Mouse (Mus musculus) stomach, embryonic 14.5 days (tissue): ENCODE results near the gene Actb. TPM values are rescaled to one million over a fixed set of nuclear protein-coding genes. Genes with fewer than 3 reads are reported as not detected.

Experiments
- ATAC-seq: fragments of 200-750 bp; cut with Nextera tagmentation; 2 replicates; pipeline ENCODE4 v1.8.0; 2017; ENCODE audit warnings: low read depth, moderate TSS enrichment; ENCODE audit not compliant: insufficient number of reproducible peaks, insufficient read depth, low FRiP score
- H3K27ac ChIP-seq: fragments of 300-500 bp; sonication (generic); 2 replicates; pipeline ENCODE4 v1.5.1; 2014; ENCODE audit warnings: mild to moderate bottlenecking, low read length, moderate library complexity, mixed read lengths
- H3K27me3 ChIP-seq: fragments of 300-500 bp; sonication (generic); 2 replicates; pipeline ENCODE4 v1.6.1; 2014; ENCODE audit warnings: low read length, control low read depth, mixed read lengths; ENCODE audit not compliant: control insufficient read depth, insufficient read depth
- H3K36me3 ChIP-seq: fragments of 300-500 bp; sonication (generic); 2 replicates; pipeline ENCODE4 v1.6.1; 2014; ENCODE audit warnings: mild to moderate bottlenecking, control low read depth, low read length, moderate library complexity, mixed read lengths; ENCODE audit not compliant: control insufficient read depth, insufficient read depth
- H3K4me1 ChIP-seq: fragments of 300-500 bp; sonication (generic); 2 replicates; pipeline ENCODE4 v1.6.1; 2014; ENCODE audit warnings: low read length, control low read depth, mixed read lengths; ENCODE audit not compliant: control insufficient read depth, insufficient read depth
- H3K4me2 ChIP-seq: fragments of 300-500 bp; sonication (generic); replicated peaks from 2 replicates; pipeline ENCODE4 v1.6.1; 2014; ENCODE audit warnings: low read depth, low read length, control low read depth
- H3K4me3 ChIP-seq: fragments of 300-500 bp; sonication (generic); 2 replicates; pipeline ENCODE4 v1.5.1; 2014; ENCODE audit warnings: low read depth, low read length, control low read depth
- H3K9ac ChIP-seq: fragments of 300-500 bp; sonication (generic); replicated peaks from 2 replicates; pipeline ENCODE4 v1.6.1; 2014; ENCODE audit warnings: low read depth, mild to moderate bottlenecking, control low read depth, low read length, moderate library complexity, mixed read lengths
- H3K9me3 ChIP-seq: fragments of 300-500 bp; sonication (generic); 2 replicates; pipeline ENCODE4 v1.6.1; 2016; ENCODE audit warnings: low read depth, low read length, control low read depth; ENCODE audit not compliant: control insufficient read depth
- WGBS: fragments of 180-500 bp; shearing (Covaris S2); extraction: QIAGEN DNeasy Blood & Tissue Kit; methylation state at CpG from one replicate; pipeline ENCODE4 v1.1.7; 2014; 5-methylcytosine and 5-hydroxymethylcytosine counted together
- polyA plus RNA-seq: library from polyadenylated mRNA; unstranded; fragments of >200 nt; fragmentation: Nextera tagmentation; extraction: Ambion mirVana; gene quantifications from 2 replicates; pipeline ENCODE4 v1.2.1, GENCODE M21; 2014

The Actb gene
- polyA plus RNA-seq, 1 experiment from 2014 or later: 17,567 TPM

DNA sequence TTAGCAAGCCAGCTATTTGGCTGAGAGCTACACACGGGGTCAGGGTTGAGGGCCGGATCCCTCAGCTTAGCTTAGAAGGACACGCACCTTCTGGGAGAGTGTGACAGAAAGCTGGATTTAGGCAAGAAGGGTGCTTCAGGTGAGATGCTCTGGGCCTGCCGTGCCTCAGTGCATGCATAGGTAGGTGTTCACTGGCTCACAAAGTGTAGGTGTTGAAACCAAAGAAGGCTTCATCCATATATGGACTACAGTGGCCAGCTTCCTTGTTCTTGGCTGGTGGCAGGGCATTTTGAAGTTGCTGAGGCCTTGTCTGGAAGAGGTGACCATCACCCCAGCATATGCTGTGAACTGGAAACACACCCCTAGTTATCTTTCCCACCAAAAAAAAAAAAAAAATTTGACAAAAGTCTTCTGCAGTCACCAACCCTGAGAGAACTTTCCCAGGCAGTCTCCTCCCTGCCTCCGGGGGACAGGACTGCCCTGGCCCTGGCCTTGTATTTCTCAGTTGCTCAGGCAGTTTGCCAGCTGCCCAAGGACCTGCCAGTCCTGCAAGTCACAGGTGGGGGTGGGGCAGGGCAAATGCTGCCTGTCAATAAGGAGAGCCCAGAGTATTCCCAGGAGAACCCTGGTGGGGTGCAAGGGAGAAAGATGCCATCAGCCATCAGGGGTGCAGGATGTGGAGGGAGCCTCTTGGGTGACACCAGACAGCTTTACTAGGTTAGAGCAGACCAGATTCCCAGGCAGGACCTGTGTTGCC, 1.4 kb upstream of the Actb start:
- Histone ChIP-seq H3K27ac (peak overlapping the region; percentile 100), H3K27me3 (no peaks in the 10 kb centered on the region), H3K4me2 (peak overlapping the region; percentile 66), H3K4me1 (peaks cover 43% of the 10 kb centered on the region), H3K9me3 (no peaks in the 10 kb centered on the region), H3K36me3 (peaks cover 24% of the 10 kb centered on the region), H3K9ac (peak overlapping the region; percentile 1; the same call in 1 of the 2 replicates), H3K4me3 (peak overlapping the region; percentile 100; the same call in 1 of the 2 replicates)
- WGBS: 62% methylated on average over 5 of the region's 5 CpGs
- no peak for ATAC-seq

DNA sequence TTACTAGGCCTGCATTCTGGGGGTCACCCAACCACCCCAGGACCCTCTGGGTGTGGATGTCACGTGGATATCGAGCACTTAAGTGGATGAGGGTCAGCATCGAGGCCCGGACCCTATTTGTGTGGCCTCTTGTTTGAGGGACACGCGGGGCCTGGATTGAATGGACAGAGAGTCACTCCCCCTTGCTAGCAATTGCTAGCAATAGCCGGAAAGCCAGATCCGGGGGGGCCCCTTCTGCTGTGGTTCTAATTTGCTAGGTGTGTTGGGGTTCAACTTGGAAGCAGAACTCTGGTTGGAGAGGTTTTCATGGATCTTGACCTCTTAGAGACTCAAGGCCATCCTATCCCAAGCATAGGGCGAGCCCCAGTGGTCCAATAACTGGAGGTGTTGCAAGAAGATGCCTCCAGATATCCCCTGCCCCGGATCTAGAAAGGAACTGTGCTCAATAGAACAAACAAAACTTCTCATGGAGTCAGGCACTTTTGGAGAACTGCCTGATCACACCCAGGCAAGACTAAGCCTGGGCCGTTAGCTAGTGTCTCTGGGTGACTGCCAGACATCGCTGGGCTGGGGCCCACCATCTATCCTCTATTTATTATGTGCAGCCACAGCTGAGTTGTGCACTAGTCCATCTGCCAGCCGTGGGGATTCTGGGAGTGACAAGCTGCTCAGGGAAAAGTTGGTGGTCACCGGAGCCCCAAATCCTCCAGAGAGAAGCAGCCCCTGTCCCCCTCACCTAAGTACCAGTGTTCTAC, 671 bp upstream of the Actb start:
- no peaks in the 10 kb centered on the region for H3K9me3 ChIP-seq
- peak overlapping the region; percentile 59 for H3K9ac ChIP-seq
- peak overlapping the region; percentile 100 for H3K4me3 ChIP-seq
- peak overlapping the region; percentile 100 for H3K27ac ChIP-seq
- H3K4me2 ChIP-seq: peak overlapping the region; percentile 66
- peaks cover 31% of the 10 kb centered on the region for H3K36me3 ChIP-seq
- no peak for ATAC-seq
- peaks cover 43% of the 10 kb centered on the region for H3K4me1 ChIP-seq
- no peaks in the 10 kb centered on the region for H3K27me3 ChIP-seq
- 16% methylated on average over 14 of the region's 14 CpGs for WGBS

DNA sequence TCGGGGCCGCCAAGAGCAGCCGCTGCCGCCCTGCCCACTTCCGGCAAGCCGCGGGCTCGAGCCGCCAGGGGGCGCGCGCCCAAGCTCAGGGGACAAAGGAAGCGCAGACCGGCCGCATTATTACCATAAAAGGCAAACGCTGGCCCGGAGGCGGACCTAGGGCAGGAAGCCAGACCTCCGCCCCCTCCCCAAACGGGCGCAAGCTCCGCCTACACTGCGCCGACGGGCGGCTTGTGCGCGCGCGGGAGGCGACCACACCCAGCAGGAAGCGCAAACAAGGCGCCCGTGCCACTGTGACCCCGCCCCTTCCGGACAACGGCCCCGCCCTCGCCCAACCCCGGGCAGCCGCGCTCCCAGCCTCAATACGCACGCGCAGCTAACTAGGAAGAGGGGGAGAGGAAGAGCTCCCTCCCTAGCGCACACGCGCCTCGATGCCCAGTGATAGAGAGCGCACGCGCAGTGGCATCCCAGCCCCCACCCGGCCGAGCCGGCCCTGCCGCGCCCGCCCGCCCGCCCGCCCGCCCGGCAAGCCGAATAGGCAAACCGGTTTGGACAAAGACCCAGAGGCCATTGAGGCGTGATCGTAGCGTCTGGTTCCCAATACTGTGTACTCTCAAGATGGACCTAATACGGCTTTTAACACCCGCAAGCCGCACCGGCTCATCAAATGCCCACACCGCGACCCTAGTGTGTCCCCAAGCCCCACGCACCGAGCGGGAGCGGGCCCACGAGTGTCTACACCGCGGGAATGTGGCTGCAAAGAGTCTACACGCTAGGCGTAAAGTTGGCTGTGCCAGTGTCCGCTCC, 626 bp downstream of the Actb start:
- WGBS: under 1% methylated on average over 80 of the region's 84 CpGs
- peak; percentile 84 for ATAC-seq
- H3K9me3 ChIP-seq: no peaks in the 10 kb centered on the region
- peaks cover 43% of the 10 kb centered on the region for H3K4me1 ChIP-seq
- peaks cover 44% of the 10 kb centered on the region for H3K36me3 ChIP-seq
- peak overlapping the region; percentile 100 for H3K4me3 ChIP-seq
- H3K27me3 ChIP-seq: no peaks in the 10 kb centered on the region
- peak overlapping the region; percentile 100 for H3K9ac ChIP-seq
- peak overlapping the region; percentile 72; the same call in 1 of the 2 replicates for H3K4me2 ChIP-seq
- H3K27ac ChIP-seq: peak overlapping the region; percentile 100

DNA sequence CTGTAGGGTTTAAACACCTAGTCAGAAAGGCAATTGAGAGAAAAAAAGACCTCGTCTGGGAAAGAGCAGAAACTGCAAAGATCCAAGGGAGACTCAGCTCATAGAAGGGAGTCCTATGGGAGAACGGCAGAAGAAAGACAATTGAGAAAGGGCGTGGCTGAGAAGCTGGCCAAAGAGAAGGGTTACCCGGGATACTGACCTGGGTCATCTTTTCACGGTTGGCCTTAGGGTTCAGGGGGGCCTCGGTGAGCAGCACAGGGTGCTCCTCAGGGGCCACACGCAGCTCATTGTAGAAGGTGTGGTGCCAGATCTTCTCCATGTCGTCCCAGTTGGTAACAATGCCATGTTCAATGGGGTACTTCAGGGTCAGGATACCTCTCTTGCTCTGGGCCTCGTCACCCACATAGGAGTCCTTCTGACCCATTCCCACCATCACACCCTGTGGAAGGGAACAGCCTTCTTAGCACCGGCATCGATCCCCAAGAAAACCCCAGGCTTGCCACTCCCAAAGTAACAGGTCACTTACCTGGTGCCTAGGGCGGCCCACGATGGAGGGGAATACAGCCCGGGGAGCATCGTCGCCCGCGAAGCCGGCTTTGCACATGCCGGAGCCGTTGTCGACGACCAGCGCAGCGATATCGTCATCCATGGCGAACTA, 1.4 kb downstream of the Actb start:
- Histone ChIP-seq H3K4me1 (peaks cover 42% of the 10 kb centered on the region), H3K4me3 (peak overlapping the region; percentile 100), H3K27ac (peak overlapping the region; percentile 100), H3K9ac (peak overlapping the region; percentile 100), H3K27me3 (no peaks in the 10 kb centered on the region), H3K4me2 (peak overlapping the region; percentile 72), H3K9me3 (no peaks in the 10 kb centered on the region), H3K36me3 (peaks cover 50% of the 10 kb centered on the region)
- no peak for ATAC-seq
- WGBS: 3% methylated on average over 27 of the region's 27 CpGs

DNA sequence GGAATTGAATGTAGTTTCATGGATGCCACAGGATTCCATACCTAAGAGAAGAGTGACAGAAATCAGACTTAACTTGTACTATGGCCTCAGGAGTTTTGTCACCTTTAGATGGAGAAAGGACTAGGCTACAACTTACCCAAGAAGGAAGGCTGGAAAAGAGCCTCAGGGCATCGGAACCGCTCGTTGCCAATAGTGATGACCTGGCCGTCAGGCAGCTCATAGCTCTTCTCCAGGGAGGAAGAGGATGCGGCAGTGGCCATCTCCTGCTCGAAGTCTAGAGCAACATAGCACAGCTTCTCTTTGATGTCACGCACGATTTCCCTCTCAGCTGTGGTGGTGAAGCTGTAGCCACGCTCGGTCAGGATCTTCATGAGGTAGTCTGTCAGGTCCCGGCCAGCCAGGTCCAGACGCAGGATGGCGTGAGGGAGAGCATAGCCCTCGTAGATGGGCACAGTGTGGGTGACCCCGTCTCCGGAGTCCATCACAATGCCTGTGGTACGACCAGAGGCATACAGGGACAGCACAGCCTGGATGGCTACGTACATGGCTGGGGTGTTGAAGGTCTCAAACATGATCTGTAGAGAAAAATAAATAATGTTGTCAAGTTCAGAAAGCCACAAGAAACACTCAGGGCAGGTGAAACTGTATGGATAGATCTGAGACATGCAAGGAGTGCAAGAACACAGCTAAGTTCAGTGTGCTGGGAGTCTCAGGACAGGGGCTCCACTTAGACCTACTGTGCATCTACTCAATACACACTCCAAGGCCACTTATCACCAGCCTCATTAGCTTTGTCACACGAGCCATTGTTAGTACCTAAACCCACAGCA, 2.1 kb downstream of the Actb start:
- WGBS: 68% methylated on average over 19 of the region's 19 CpGs
- peak overlapping the region; percentile 72 for H3K4me2 ChIP-seq
- H3K4me3 ChIP-seq: peak overlapping the region; percentile 100
- no peaks in the 10 kb centered on the region for H3K9me3 ChIP-seq
- peak overlapping the region; percentile 100 for H3K9ac ChIP-seq
- H3K27ac ChIP-seq: peak overlapping the region; percentile 100
- no peaks in the 10 kb centered on the region for H3K27me3 ChIP-seq
- peaks cover 52% of the 10 kb centered on the region for H3K36me3 ChIP-seq
- peaks cover 35% of the 10 kb centered on the region for H3K4me1 ChIP-seq
- no peak for ATAC-seq

DNA sequence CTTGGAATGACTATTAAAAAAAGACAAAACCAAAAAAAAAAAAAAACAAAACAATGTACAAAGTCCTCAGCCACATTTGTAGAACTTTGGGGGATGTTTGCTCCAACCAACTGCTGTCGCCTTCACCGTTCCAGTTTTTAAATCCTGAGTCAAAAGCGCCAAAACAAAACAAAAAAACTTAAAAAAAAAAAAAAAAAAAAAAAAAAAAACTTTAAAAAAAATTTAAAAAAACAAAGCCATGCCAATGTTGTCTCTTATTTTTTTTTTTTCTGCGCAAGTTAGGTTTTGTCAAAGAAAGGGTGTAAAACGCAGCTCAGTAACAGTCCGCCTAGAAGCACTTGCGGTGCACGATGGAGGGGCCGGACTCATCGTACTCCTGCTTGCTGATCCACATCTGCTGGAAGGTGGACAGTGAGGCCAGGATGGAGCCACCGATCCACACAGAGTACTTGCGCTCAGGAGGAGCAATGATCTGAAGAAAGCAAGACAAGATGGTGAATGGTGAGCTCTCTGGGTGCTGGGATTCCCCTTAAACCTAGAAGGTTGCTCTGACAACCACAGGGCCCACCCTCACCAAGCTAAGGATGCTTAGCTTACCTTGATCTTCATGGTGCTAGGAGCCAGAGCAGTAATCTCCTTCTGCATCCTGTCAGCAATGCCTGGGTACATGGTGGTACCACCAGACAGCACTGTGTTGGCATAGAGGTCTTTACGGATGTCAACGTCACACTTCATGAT, 2.9 kb downstream of the Actb start:
- no peaks in the 10 kb centered on the region for H3K27me3 ChIP-seq
- peaks cover 57% of the 10 kb centered on the region for H3K36me3 ChIP-seq
- H3K4me3 ChIP-seq: peak overlapping the region; percentile 100
- peak overlapping the region; percentile 100 for H3K9ac ChIP-seq
- peak overlapping the region; percentile 62; the same call in 1 of the 2 replicates for H3K27ac ChIP-seq
- H3K4me2 ChIP-seq: peak overlapping the region; percentile 72
- H3K9me3 ChIP-seq: no peaks in the 10 kb centered on the region
- peaks cover 27% of the 10 kb centered on the region for H3K4me1 ChIP-seq
- ATAC-seq: no peak
- WGBS: 74% methylated on average over 14 of the region's 14 CpGs
